Mouse (Mus musculus): ENCODE data around the gene Kcnh3. TPM values are rescaled to one million over a fixed set of nuclear protein-coding genes. Genes with fewer than 3 reads are reported as not detected.

Gene Kcnh3
- polyA plus RNA-seq (2015; fragmentation: Nextera tagmentation; extraction: Ambion mirVana) = 0.43 and 0.68 TPM in 2 replicates

- ATAC-seq (ENCODE audit: insufficient number of reproducible peaks, low FRiP score, low TSS enrichment, low read depth) = no peak
These were observed at the start of gene Kcnh3 for GRCm38 (mm10) chr15:99224208-99224911. Gene Kcnh3, plus strand, starts transcription at chr15:99224861.

GRCm38 (mm10) chr15:99179639-99180038 is 45.0 kb upstream of the Kcnh3 start:
- Histone ChIP-seq H3K4me3 (no peak overlapping the region), H3K4me2 (no peak overlapping the region), H3K27ac (no peak overlapping the region), H3K4me1 (no peaks in the 10 kb centered on the region), H3K27me3 (no peaks in the 10 kb centered on the region), H3K9me3 (no peaks in the 10 kb centered on the region), H3K9ac (no peak overlapping the region), H3K36me3 (peaks cover 66% of the 10 kb centered on the region)
- 94% methylated on average over 1 of the region's 2 CpGs for WGBS
- ATAC-seq (ENCODE audit: insufficient number of reproducible peaks, low FRiP score, low TSS enrichment, low read depth) = no peak

More at GRCm38 (mm10) chr15:99224208-99224911, at the start of gene Kcnh3:
- no peaks in the 10 kb centered on the region for H3K36me3 ChIP-seq
- WGBS = under 1% methylated on average over 64 of the region's 66 CpGs
- peaks cover 40% of the 10 kb centered on the region for H3K4me1 ChIP-seq
- H3K4me3 ChIP-seq = peak within 1 kb of the TSS; percentile 45
- H3K9ac ChIP-seq = 0 out of 2 replicates have a peak within 1 kb of the TSS, but pooled peaks have one; percentile 28
- H3K9me3 ChIP-seq = no peaks in the 10 kb centered on the region
- H3K27me3 ChIP-seq = peaks cover 95% of the 10 kb centered on the region
- H3K4me2 ChIP-seq = peak within 1 kb of the TSS; percentile 78
- no peak within 1 kb of the TSS for H3K27ac ChIP-seq

DNA sequence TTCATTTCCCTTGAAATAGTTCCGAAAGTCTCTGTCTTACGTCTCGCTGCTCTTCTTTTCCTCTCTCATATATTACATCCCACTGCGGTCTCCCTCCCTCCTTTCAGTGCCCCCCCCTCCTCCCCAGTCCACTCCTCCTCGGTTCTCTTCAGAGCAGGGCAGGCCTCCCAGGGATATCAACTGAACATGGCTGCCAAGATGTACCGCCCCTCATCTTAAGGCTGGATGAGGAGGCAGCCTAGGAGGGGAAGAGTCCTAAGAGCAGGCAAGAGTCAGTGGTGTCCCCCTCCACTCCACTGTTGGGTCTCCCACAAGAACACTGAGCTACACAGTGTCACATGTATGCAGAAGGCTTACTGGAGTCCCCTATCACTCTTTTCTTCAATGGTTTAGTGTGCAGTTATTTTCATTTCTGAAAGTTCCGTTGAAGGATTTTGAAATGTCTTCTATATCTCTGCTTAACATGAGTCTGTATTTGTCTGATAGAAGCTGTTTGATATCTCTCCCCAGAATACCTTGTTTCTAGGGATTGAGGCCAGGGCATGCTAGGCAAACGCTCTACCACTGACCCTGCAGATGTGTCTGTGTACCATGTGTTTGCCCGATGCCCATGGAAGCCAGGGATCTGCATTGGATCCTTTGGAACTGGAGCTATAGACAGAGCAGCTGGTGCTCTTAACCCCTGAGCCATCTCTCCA is 40.3 kb upstream of the Kcnh3 start:
- ATAC-seq (ENCODE audit: insufficient number of reproducible peaks, low FRiP score, low TSS enrichment, low read depth) = no peak
- Histone ChIP-seq H3K27me3 (no peaks in the 10 kb centered on the region), H3K36me3 (peaks cover 82% of the 10 kb centered on the region), H3K27ac (no peak overlapping the region), H3K9ac (no peak overlapping the region), H3K9me3 (no peaks in the 10 kb centered on the region), H3K4me2 (no peak overlapping the region), H3K4me1 (no peaks in the 10 kb centered on the region), H3K4me3 (no peak overlapping the region)
- WGBS = 86% methylated on average over 9 of the region's 9 CpGs

GRCm38 (mm10) chr15:99194358-99194757 is 30.3 kb upstream of the Kcnh3 start:
- WGBS = 88% methylated on average over 10 of the region's 10 CpGs
- Histone ChIP-seq H3K4me1 (no peaks in the 10 kb centered on the region), H3K9me3 (no peaks in the 10 kb centered on the region), H3K4me2 (no peak overlapping the region), H3K4me3 (no peak overlapping the region), H3K9ac (no peak overlapping the region), H3K36me3 (peaks cover 33% of the 10 kb centered on the region), H3K27ac (no peak overlapping the region), H3K27me3 (no peaks in the 10 kb centered on the region)
- ATAC-seq (ENCODE audit: insufficient number of reproducible peaks, low FRiP score, low TSS enrichment, low read depth) = no peak

DNA sequence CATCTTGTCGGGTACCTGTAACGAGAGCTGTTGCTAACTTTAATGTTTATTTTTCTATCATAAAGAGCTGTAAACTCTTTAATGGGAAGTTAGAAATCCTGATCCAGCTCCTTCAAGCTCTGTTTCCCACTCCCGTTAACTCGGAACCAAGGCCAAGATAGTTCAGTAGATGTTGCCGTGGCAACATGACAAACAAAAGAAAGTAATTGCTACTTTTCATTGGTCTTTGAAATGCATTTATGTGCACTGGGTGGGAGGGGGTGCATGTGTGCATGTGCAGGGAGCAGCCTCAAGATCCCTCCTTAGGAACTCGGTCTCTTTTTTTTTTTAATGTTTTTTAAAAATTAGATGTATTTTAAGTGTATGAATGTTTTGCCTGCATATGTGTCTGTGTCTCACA is 29.6 kb upstream of the Kcnh3 start:
- no peak for ATAC-seq (ENCODE audit: insufficient number of reproducible peaks, low FRiP score, low TSS enrichment, low read depth)
- Histone ChIP-seq H3K4me3 (no peak overlapping the region), H3K36me3 (peaks cover 38% of the 10 kb centered on the region), H3K9me3 (no peaks in the 10 kb centered on the region), H3K4me2 (no peak overlapping the region), H3K9ac (no peak overlapping the region), H3K27me3 (no peaks in the 10 kb centered on the region), H3K27ac (no peak overlapping the region), H3K4me1 (no peaks in the 10 kb centered on the region)
- WGBS = 58% methylated on average over 6 of the region's 6 CpGs

- no peak overlapping the region for H3K27ac ChIP-seq
These were observed 25.9 kb upstream of the Kcnh3 start for GRCm38 (mm10) chr15:99198761-99199160.

GRCm38 (mm10) chr15:99205959-99206358 is 18.7 kb upstream of the Kcnh3 start:
- Histone ChIP-seq H3K9ac (no peak overlapping the region), H3K27me3 (no peaks in the 10 kb centered on the region), H3K36me3 (peaks cover 49% of the 10 kb centered on the region), H3K27ac (no peak overlapping the region), H3K4me3 (no peak overlapping the region), H3K4me2 (no peak overlapping the region), H3K9me3 (no peaks in the 10 kb centered on the region), H3K4me1 (0 out of 2 replicates have a peak, but pooled peaks cover 2% of the 10 kb centered on the region)
- no peak for ATAC-seq (ENCODE audit: insufficient number of reproducible peaks, low FRiP score, low TSS enrichment, low read depth)
- 70% methylated on average over 8 of the region's 8 CpGs for whole genome bisulfite sequencing

More at GRCm38 (mm10) chr15:99198761-99199160, 25.9 kb upstream of the Kcnh3 start:
- no peaks in the 10 kb centered on the region for H3K27me3 ChIP-seq
- peaks cover 32% of the 10 kb centered on the region for H3K36me3 ChIP-seq
- no peak for ATAC-seq (ENCODE audit: insufficient number of reproducible peaks, low FRiP score, low TSS enrichment, low read depth)
- no peaks in the 10 kb centered on the region for H3K9me3 ChIP-seq
- H3K9ac ChIP-seq = no peak overlapping the region
- no peak overlapping the region for H3K4me2 ChIP-seq
- H3K4me3 ChIP-seq = no peak overlapping the region
- no peaks in the 10 kb centered on the region for H3K4me1 ChIP-seq

DNA sequence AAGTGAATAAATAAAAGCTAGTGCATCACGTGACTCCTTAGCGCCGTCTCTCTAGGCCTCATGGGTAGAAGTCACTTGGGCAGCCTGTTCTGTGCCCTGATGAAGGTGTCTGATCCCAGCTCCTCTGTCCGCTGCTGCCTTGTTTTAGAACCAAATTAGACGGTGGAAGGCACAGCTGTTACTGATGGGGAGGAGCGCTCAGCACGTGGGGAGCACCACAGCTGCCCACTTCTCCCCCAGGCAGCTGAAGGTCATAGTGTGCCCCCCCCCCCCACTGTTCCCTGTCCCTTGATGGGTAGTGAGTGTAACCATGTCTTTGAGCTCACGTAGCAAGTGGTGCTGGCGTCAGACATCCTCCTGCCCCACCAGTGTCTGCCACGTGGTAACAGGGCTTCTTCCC is 11.5 kb upstream of the Kcnh3 start:
- Histone ChIP-seq H3K9ac (no peak overlapping the region), H3K36me3 (peaks cover 49% of the 10 kb centered on the region), H3K27me3 (no peaks in the 10 kb centered on the region), H3K4me1 (no peaks in the 10 kb centered on the region), H3K9me3 (no peaks in the 10 kb centered on the region), H3K4me3 (no peak overlapping the region), H3K27ac (no peak overlapping the region), H3K4me2 (no peak overlapping the region)
- 80% methylated on average over 10 of the region's 10 CpGs for WGBS
- ATAC-seq (ENCODE audit: insufficient number of reproducible peaks, low FRiP score, low TSS enrichment, low read depth) = no peak

- WGBS = 85% methylated on average over 2 of the region's 2 CpGs
- no peak overlapping the region for H3K9ac ChIP-seq
- H3K36me3 ChIP-seq = peaks cover 39% of the 10 kb centered on the region
- H3K4me2 ChIP-seq = no peak overlapping the region
- no peaks in the 10 kb centered on the region for H3K4me1 ChIP-seq
- no peak overlapping the region for H3K27ac ChIP-seq
- peaks cover 4% of the 10 kb centered on the region for H3K27me3 ChIP-seq
- H3K4me3 ChIP-seq = no peak overlapping the region
- no peaks in the 10 kb centered on the region for H3K9me3 ChIP-seq
- no peak for ATAC-seq (ENCODE audit: insufficient number of reproducible peaks, low FRiP score, low TSS enrichment, low read depth)
These were observed 9.7 kb upstream of the Kcnh3 start for GRCm38 (mm10) chr15:99214941-99215340.

DNA sequence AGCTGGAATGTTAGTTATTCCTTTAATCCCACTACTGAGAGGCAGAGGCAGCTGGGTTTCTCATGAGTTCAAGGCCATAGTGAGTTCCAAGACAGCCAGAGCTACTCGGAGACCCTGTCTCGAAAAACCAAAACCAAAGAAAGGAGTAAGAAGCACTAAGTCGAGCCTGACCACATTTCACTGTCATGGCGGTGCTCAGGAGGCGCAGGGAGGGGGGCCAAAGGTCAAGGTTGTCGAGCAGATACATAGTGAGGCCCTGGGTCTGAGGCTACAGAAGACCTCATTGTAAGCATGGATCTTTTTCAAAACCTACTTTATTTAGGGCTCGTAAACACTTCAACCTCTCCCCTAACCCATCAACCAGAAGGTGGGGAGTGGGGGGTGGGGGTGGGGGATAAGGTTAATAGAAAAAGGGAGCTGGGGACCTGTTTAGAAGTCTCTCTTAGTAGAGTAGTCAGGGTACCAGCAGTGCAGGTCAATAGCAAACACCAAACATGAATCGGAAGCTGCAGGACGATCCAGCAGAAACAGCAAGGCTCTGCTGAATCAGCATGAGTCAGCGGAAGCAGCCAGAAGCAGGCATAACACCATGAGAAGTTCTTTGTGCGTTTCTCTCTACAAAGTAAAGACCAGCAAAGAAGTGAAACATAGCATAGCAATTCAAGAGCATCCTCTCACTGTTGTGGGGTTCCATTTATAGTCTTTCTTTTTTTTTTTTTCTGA is 8.8 kb upstream of the Kcnh3 start:
- no peak overlapping the region for H3K4me2 ChIP-seq
- H3K9ac ChIP-seq = no peak overlapping the region
- 83% methylated on average over 11 of the region's 11 CpGs for WGBS
- no peak overlapping the region for H3K4me3 ChIP-seq
- ATAC-seq (ENCODE audit: insufficient number of reproducible peaks, low FRiP score, low TSS enrichment, low read depth) = no peak
- no peaks in the 10 kb centered on the region for H3K9me3 ChIP-seq
- no peaks in the 10 kb centered on the region for H3K4me1 ChIP-seq
- peaks cover 10% of the 10 kb centered on the region for H3K27me3 ChIP-seq
- H3K36me3 ChIP-seq = peaks cover 31% of the 10 kb centered on the region
- no peak overlapping the region for H3K27ac ChIP-seq

DNA sequence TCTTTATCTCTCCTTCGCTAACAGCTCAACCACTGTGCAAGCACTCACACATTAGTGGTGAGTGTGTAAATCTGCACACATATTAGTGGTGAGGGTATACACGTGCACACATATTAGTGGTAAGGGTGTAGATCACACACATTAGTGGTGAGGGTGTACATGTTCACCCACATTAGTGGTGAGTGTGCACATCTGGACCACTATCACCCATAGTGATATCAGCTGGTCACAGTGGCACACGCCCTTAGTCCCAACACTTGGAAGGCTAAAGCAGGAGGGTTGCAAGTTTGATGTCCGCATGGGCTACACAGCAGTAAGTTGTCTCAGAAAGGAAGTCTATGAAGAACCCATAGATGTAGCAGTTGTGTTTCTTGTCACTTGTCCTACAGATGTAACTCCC is 7.0 kb upstream of the Kcnh3 start:
- no peak overlapping the region for H3K4me2 ChIP-seq
- H3K36me3 ChIP-seq = peaks cover 15% of the 10 kb centered on the region
- H3K27me3 ChIP-seq = peaks cover 28% of the 10 kb centered on the region
- no peaks in the 10 kb centered on the region for H3K9me3 ChIP-seq
- 88% methylated on average over 4 of the region's 4 CpGs for WGBS
- H3K4me3 ChIP-seq = no peak overlapping the region
- H3K27ac ChIP-seq = no peak overlapping the region
- 0 out of 2 replicates have a peak, but pooled peaks cover 8% of the 10 kb centered on the region for H3K4me1 ChIP-seq
- no peak overlapping the region for H3K9ac ChIP-seq
- ATAC-seq (ENCODE audit: insufficient number of reproducible peaks, low FRiP score, low TSS enrichment, low read depth) = no peak

Measured in limb, embryonic 15.5 days (tissue).